Mouse (Mus musculus) subcutaneous adipose tissue, adult 2 months (tissue): ENCODE data around the gene Eif3l. TPM values are rescaled to one million over a fixed set of nuclear protein-coding genes. Genes with fewer than 3 reads are reported as not detected.

Experiments
- polyA plus RNA-seq: library from polyadenylated mRNA; depleted of rRNA; stranded (reverse); fragments of >200 nt; gene quantifications from 2 replicates; pipeline ENCODE4 v1.2.3, GENCODE M21; 2012; ENCODE audit warnings: low replicate concordance; rRNA removed

Gene Eif3l
- polyA plus RNA-seq: 229 TPM in 2 replicates

GRCm38 (mm10) chr15:79074913-79075532, at the start of gene Eif3l:
TSS of gene Eif3l (plus strand) at chr15:79075179.

GRCm38 (mm10) chr15:79028237-79028738, 46.7 kb upstream of the Eif3l start, which contains the start of gene H1f0:
TSS of gene H1f0 (plus strand) at chr15:79028450.

GRCm38 (mm10) chr15:79041585-79041984, 33.4 kb upstream of the Eif3l start, which contains the start of gene Galr3:
TSS of gene Galr3 (plus strand) at chr15:79041885.

GRCm38 (mm10) chr15:79062376-79063159, 12.4 kb upstream of the Eif3l start, which contains the start of gene Ankrd54:
TSS of gene Ankrd54 (minus strand) at chr15:79062893.

GRCm38 (mm10) chr15:79108421-79109320, 33.7 kb downstream of the Eif3l start, which contains the start of gene Micall1:
TSS of gene Micall1 (plus strand) at chr15:79108898.

GRCm38 (mm10) chr15:79140866-79141565, 66.0 kb downstream of the Eif3l start, which contains the start of the genes Polr2f and 1700088E04Rik:
TSS of gene Polr2f (plus strand) at chr15:79141009.
TSS of gene 1700088E04Rik (minus strand) at chr15:79141253.

Other genes with a start within 250 kb of the Eif3l start
- 113 and 345 TPM in 2 replicates for gene Cdc42ep1, start 232.6 kb upstream of the Eif3l start, polyA plus RNA-seq
- 0.75 and 1.7 TPM in 2 replicates for gene Lgals2, start 219.7 kb upstream of the Eif3l start, polyA plus RNA-seq
- gene Gga1, start 198.0 kb upstream of the Eif3l start, polyA plus RNA-seq: 77.4 and 85.5 TPM in 2 replicates
- 0.04 and 0.08 TPM in 2 replicates for gene Gm49510, start 175.5 kb upstream of the Eif3l start, polyA plus RNA-seq
- gene Sh3bp1, start 175.4 kb upstream of the Eif3l start, polyA plus RNA-seq: 27.4 and 95.4 TPM in 2 replicates
- gene Pdxp, start 161.3 kb upstream of the Eif3l start, polyA plus RNA-seq: 7.4 and 12.8 TPM in 2 replicates
- 3,321 and 5,577 TPM in 2 replicates for gene Lgals1, start 148.5 kb upstream of the Eif3l start, polyA plus RNA-seq
- 28.0 and 29.6 TPM in 2 replicates for gene Nol12, start 140.2 kb upstream of the Eif3l start, polyA plus RNA-seq
- 71.7 and 108 TPM in 2 replicates for gene Triobp, start 127.5 kb upstream of the Eif3l start, polyA plus RNA-seq
- 61.7 and 125 TPM in 2 replicates for gene H1f0, start 46.7 kb upstream of the Eif3l start, polyA plus RNA-seq
- 0.54 TPM in 1 of 2 replicates, not detected in the other for gene Galr3, start 33.3 kb upstream of the Eif3l start, polyA plus RNA-seq
- 32.5 and 48.9 TPM in 2 replicates for gene Ankrd54, start 12.3 kb upstream of the Eif3l start, polyA plus RNA-seq
- 29.8 and 85.6 TPM in 2 replicates for gene Micall1, start 33.7 kb downstream of the Eif3l start, polyA plus RNA-seq
- 34.0 and 64.2 TPM in 2 replicates for gene Polr2f, start 65.8 kb downstream of the Eif3l start, polyA plus RNA-seq
- gene 1700088E04Rik, start 66.1 kb downstream of the Eif3l start, polyA plus RNA-seq: 3.5 and 6.9 TPM in 2 replicates
- 1.9 and 2.1 TPM in 2 replicates for gene Sox10, start 90.1 kb downstream of the Eif3l start, polyA plus RNA-seq
- 26.0 and 37.5 TPM in 2 replicates for gene Pick1, start 154.0 kb downstream of the Eif3l start, polyA plus RNA-seq
- 0.26 TPM in 1 of 2 replicates, not detected in the other for gene Gm49486, start 154.2 kb downstream of the Eif3l start, polyA plus RNA-seq
- gene Slc16a8, start 179.6 kb downstream of the Eif3l start, polyA plus RNA-seq: 0.26 and 0.27 TPM in 2 replicates
- 1.2 and 5.1 TPM in 2 replicates for gene Baiap2l2, start 210.4 kb downstream of the Eif3l start, polyA plus RNA-seq